15 mouse cellular contexts compared by ENCODE assay signal in genomic region chr5:90202447-90203117, GRCm38 (mm10). TPM values are rescaled to one million over a fixed set of nuclear protein-coding genes. Genes with fewer than 3 reads are reported as not detected.
DNase-seq lines count a peak whose midpoint lies in the region; ATAC-seq and TF ChIP-seq lines count a peak whose summit lies in the region.
"Had no signal": no experiment of that assay in that cellular context is flagged by ENCODE, and none has a peak within 500 bp of the region (broad histone marks: within the 10 kb centered on the region; RNA-seq: fewer than 3 reads in every experiment).

No protein-coding gene starts in this region.

- no peak overlapping the region for H3K27ac ChIP-seq in forebrain, embryonic 14.5 days (ENCODE audit: low read depth, low read length)
- H3K27ac ChIP-seq in forebrain, embryonic 16.5 days (ENCODE audit: low read length) = no peak overlapping the region
- H3K27ac ChIP-seq in liver, adult 2 months (replicated peaks; ENCODE audit: insufficient read depth, low read depth, low read length) = peak overlapping the region; percentile 72
- H3K27ac ChIP-seq in liver, embryonic 11.5 days (ENCODE audit: low read depth, low read length) = no peak overlapping the region
- no peak overlapping the region for H3K27ac ChIP-seq in liver, postnatal 0 days (ENCODE audit: low read depth)
- H3K27ac ChIP-seq: embryonic facial prominence, embryonic 15.5 days; hindbrain, embryonic 14.5 days; kidney, postnatal 0 days had no signal

- H3K9me3 ChIP-seq in forebrain, embryonic 14.5 days (replicated peaks; ENCODE audit: control insufficient read depth, low read length) = no peaks in the 10 kb centered on the region
- no peaks in the 10 kb centered on the region for H3K9me3 ChIP-seq in forebrain, embryonic 16.5 days (ENCODE audit: control insufficient read depth, low read length)
- H3K9me3 ChIP-seq in liver, embryonic 11.5 days (ENCODE audit: control insufficient read depth, low read length) = no peaks in the 10 kb centered on the region
- no peaks in the 10 kb centered on the region for H3K9me3 ChIP-seq in liver, postnatal 0 days (ENCODE audit: low read length)
- H3K9me3 ChIP-seq: embryonic facial prominence, embryonic 15.5 days; heart, embryonic 12.5 days had no signal

- ATAC-seq in forebrain, embryonic 14.5 days = 0 out of 2 replicates have a peak, but pooled peaks have one; percentile 10
- ATAC-seq in forebrain, embryonic 16.5 days = no peak
- no peak for ATAC-seq in liver, embryonic 11.5 days (replicated peaks; ENCODE audit: low FRiP score)
- peak; percentile 86 for ATAC-seq in liver, postnatal 0 days

- no peak for TF ChIP-seq CTCF in liver, adult 2 months (IDR thresholded peaks at IDR 0.05; ENCODE audit: low read depth, low read length)
- no peak for TF ChIP-seq CTCF in liver, postnatal 0 days (IDR thresholded peaks at IDR 0.05; ENCODE audit: low read depth)

- 85% methylated on average over 9 of the region's 9 CpGs for WGBS in forebrain, embryonic 14.5 days
- 85% methylated on average over 9 of the region's 9 CpGs for WGBS in forebrain, embryonic 16.5 days
- WGBS in liver, adult 2 months = 17% methylated on average over 9 of the region's 9 CpGs
- WGBS in liver, embryonic 11.5 days = 76% methylated on average over 9 of the region's 9 CpGs
- WGBS in liver, postnatal 0 days (ENCODE audit: insufficient replicate concordance) = 65% methylated on average over 9 of the region's 9 CpGs

- H3K36me3 ChIP-seq in forebrain, embryonic 14.5 days (ENCODE audit: control insufficient read depth, insufficient read depth, low read length) = no peaks in the 10 kb centered on the region
- no peaks in the 10 kb centered on the region for H3K36me3 ChIP-seq in forebrain, embryonic 16.5 days (ENCODE audit: control insufficient read depth, insufficient read depth)
- H3K36me3 ChIP-seq in liver, adult 2 months (ENCODE audit: control insufficient read depth, insufficient read depth, low read length) = no peaks in the 10 kb centered on the region
- no peaks in the 10 kb centered on the region for H3K36me3 ChIP-seq in liver, embryonic 11.5 days (ENCODE audit: control insufficient read depth, insufficient read depth, low read length)
- H3K36me3 ChIP-seq in liver, postnatal 0 days (replicated peaks; ENCODE audit: insufficient read depth, low read length) = no peaks in the 10 kb centered on the region
- H3K36me3 ChIP-seq: embryonic facial prominence, embryonic 15.5 days; heart, embryonic 12.5 days had no signal

- DNase-seq in forebrain, embryonic 14.5 days (ENCODE audit: low spot score) = no peak
- peak; percentile 95 for DNase-seq in liver, adult 2 months (ENCODE audit: extremely low read depth, low read depth, low spot score)
- DNase-seq in liver, embryonic 11.5 days (ENCODE audit: low spot score) = no peak
- DNase-seq in fat pad, adult 2 months (ENCODE audit: extremely low read depth, low read depth, low spot score) = peak; percentile 39
- DNase-seq in liver, postnatal 0 days = no peak
- DNase-seq in thymus, adult 18-20 months = no peak
- no peak for DNase-seq in cerebellum, adult 9-11 months
- DNase-seq: gastrocnemius, postnatal 14 days; layer of hippocampus, adult 9-11 months had no signal

- no peak for TF ChIP-seq EP300 in liver, postnatal 0 days (IDR thresholded peaks at IDR 0.05; ENCODE audit: low read depth)

- H3K4me3 ChIP-seq in forebrain, embryonic 14.5 days (ENCODE audit: low read depth, low read length) = no peak overlapping the region
- no peak overlapping the region for H3K4me3 ChIP-seq in forebrain, embryonic 16.5 days (replicated peaks; ENCODE audit: low read length)
- H3K4me3 ChIP-seq in liver, adult 2 months (ENCODE audit: insufficient read depth, low read depth, low read length) = no peak overlapping the region
- H3K4me3 ChIP-seq in liver, embryonic 11.5 days (ENCODE audit: low read depth, low read length) = no peak overlapping the region
- no peak overlapping the region for H3K4me3 ChIP-seq in liver, postnatal 0 days (ENCODE audit: low read depth, low read length)
- H3K4me3 ChIP-seq: embryonic facial prominence, embryonic 15.5 days; heart, embryonic 12.5 days had no signal

- H3K79me2 ChIP-seq in liver, adult 2 months (ENCODE audit: control insufficient read depth, insufficient read depth, low read length) = no peaks in the 10 kb centered on the region

- no peak overlapping the region for H3K4me2 ChIP-seq in forebrain, embryonic 14.5 days (ENCODE audit: low read length)
- H3K4me2 ChIP-seq in forebrain, embryonic 16.5 days (ENCODE audit: low read length) = no peak overlapping the region
- no peak overlapping the region for H3K4me2 ChIP-seq in liver, embryonic 11.5 days
- H3K4me2 ChIP-seq in liver, postnatal 0 days (ENCODE audit: low read depth, low read length) = no peak overlapping the region
- H3K4me2 ChIP-seq: embryonic facial prominence, embryonic 15.5 days; heart, embryonic 12.5 days; hindbrain, embryonic 14.5 days; lung, embryonic 14.5 days had no signal

- H3K4me1 ChIP-seq in forebrain, embryonic 14.5 days (ENCODE audit: control insufficient read depth, insufficient read depth, low read length) = no peaks in the 10 kb centered on the region
- H3K4me1 ChIP-seq in forebrain, embryonic 16.5 days (replicated peaks; ENCODE audit: control insufficient read depth, insufficient read depth, low read length) = no peaks in the 10 kb centered on the region
- H3K4me1 ChIP-seq in liver, adult 2 months (ENCODE audit: control insufficient read depth, insufficient read depth, low read length) = peaks cover 10% of the 10 kb centered on the region
- no peaks in the 10 kb centered on the region for H3K4me1 ChIP-seq in liver, embryonic 11.5 days (replicated peaks; ENCODE audit: control insufficient read depth, insufficient read depth, low read length)
- H3K4me1 ChIP-seq in liver, postnatal 0 days (ENCODE audit: insufficient read depth) = no peaks in the 10 kb centered on the region
- H3K4me1 ChIP-seq: embryonic facial prominence, embryonic 15.5 days; heart, embryonic 12.5 days had no signal

- TF ChIP-seq POLR2A in liver, adult 2 months (IDR thresholded peaks at IDR 0.05; ENCODE audit: extremely low read depth, insufficient read depth, low read length) = no peak

- H3K9ac ChIP-seq in forebrain, embryonic 14.5 days (ENCODE audit: low read length) = no peak overlapping the region
- H3K9ac ChIP-seq in forebrain, embryonic 16.5 days (replicated peaks; ENCODE audit: low read depth, low read length) = no peak overlapping the region
- peak overlapping the region; percentile 24 for H3K9ac ChIP-seq in liver, adult 2 months (ENCODE audit: low read depth, low read length)
- no peak overlapping the region for H3K9ac ChIP-seq in liver, embryonic 11.5 days (ENCODE audit: low read depth, low read length)
- H3K9ac ChIP-seq in liver, postnatal 0 days (replicated peaks) = no peak overlapping the region
- H3K9ac ChIP-seq: embryonic facial prominence, embryonic 15.5 days; heart, embryonic 12.5 days; hindbrain, embryonic 14.5 days; lung, embryonic 14.5 days had no signal

- H3K27me3 ChIP-seq in forebrain, embryonic 14.5 days (replicated peaks; ENCODE audit: control insufficient read depth, insufficient read depth, low read length) = no peaks in the 10 kb centered on the region
- H3K27me3 ChIP-seq in forebrain, embryonic 16.5 days (replicated peaks; ENCODE audit: control insufficient read depth, insufficient read depth, low read length) = no peaks in the 10 kb centered on the region
- H3K27me3 ChIP-seq in liver, adult 2 months (ENCODE audit: control insufficient read depth, insufficient read depth, low read length) = no peaks in the 10 kb centered on the region
- H3K27me3 ChIP-seq in liver, embryonic 11.5 days (replicated peaks; ENCODE audit: control insufficient read depth, insufficient read depth, low read length) = no peaks in the 10 kb centered on the region
- H3K27me3 ChIP-seq in liver, postnatal 0 days (ENCODE audit: insufficient read depth, low read length) = no peaks in the 10 kb centered on the region
- H3K27me3 ChIP-seq: heart, embryonic 12.5 days had no signal

RNA-seq across cellular contexts. Expression of gene Cox18, which starts 21.2 kb away (rescaled TPM):
- polyA plus RNA-seq in forebrain, embryonic 14.5 days (2014; fragmentation: Nextera tagmentation; extraction: Ambion mirVana) = 25.8 and 27.7 TPM in 2 replicates
- 36.1 and 39.2 TPM in 2 replicates for polyA plus RNA-seq in forebrain, embryonic 16.5 days (2015; fragmentation: Nextera tagmentation; extraction: Ambion mirVana)
- 10.0 and 12.6 TPM in 2 replicates for total RNA-seq in liver, adult 2 months (2014; rRNA removed)
- 23.2 and 28.8 TPM in 2 replicates for polyA plus RNA-seq in liver, adult 2 months (2012; rRNA removed)
- 33.0 and 35.9 TPM in 2 replicates for polyA plus RNA-seq in liver, embryonic 11.5 days (2014; fragmentation: Nextera tagmentation; extraction: Ambion mirVana)
- polyA plus RNA-seq in liver, postnatal 0 days (2015; fragmentation: Nextera tagmentation; extraction: Ambion mirVana) = 12.1 and 13.2 TPM in 2 replicates

Comparison
In these comparisons a context has a peak if more than half of its experiments do, and no peak if none do; other contexts are left out.
1. ATAC-seq: peak in forebrain, embryonic 14.5 days (single experiment) and liver, postnatal 0 days (single experiment); none in forebrain, embryonic 16.5 days (single experiment) and liver, embryonic 11.5 days (single experiment).
2. DNase-seq: peak in liver, adult 2 months (single experiment) and fat pad, adult 2 months (single experiment); none in forebrain, embryonic 14.5 days (single experiment), liver, embryonic 11.5 days (single experiment), liver, postnatal 0 days (single experiment), thymus, adult 18-20 months (0 of 2) and cerebellum, adult 9-11 months (single experiment).